ENCODE assay signal across 18 mouse cellular contexts in genomic region chr10:77976458-77977150, GRCm38 (mm10). TPM values are rescaled to one million over a fixed set of nuclear protein-coding genes. Genes with fewer than 3 reads are reported as not detected.
A peak's percentile ranks its signal among the peaks of the same experiment; 100 is the strongest.
DNase-seq lines count a peak whose midpoint lies in the region; ATAC-seq and TF ChIP-seq lines count a peak whose summit lies in the region.
"Had no signal": no experiment of that assay in that cellular context is flagged by ENCODE, and none has a peak within 500 bp of the region (broad histone marks: within the 10 kb centered on the region; RNA-seq: fewer than 3 reads in every experiment).

No protein-coding gene starts in this region.

- TF ChIP-seq EP300 in lung, postnatal 0 days (IDR thresholded peaks at IDR 0.05), result no peak

- no peak for TF ChIP-seq CTCF in lung, embryonic 14.5 days (IDR thresholded peaks at IDR 0.05; ENCODE audit: low read depth)
- no peak for TF ChIP-seq CTCF in lung, postnatal 0 days (IDR thresholded peaks at IDR 0.05)

- no peaks in the 10 kb centered on the region for H3K27me3 ChIP-seq in lung, embryonic 14.5 days (ENCODE audit: insufficient read depth, low read length)
- no peaks in the 10 kb centered on the region for H3K27me3 ChIP-seq in lung, postnatal 0 days (replicated peaks; ENCODE audit: insufficient read depth, low read length)
- no peaks in the 10 kb centered on the region for H3K27me3 ChIP-seq in embryonic facial prominence, embryonic 14.5 days (replicated peaks; ENCODE audit: control insufficient read depth, insufficient read depth, low read length)
- H3K27me3 ChIP-seq: forebrain, embryonic 12.5 days; hindbrain, embryonic 15.5 days; midbrain, embryonic 15.5 days; neural tube, embryonic 13.5 days had no signal

- no peak for ATAC-seq in lung, embryonic 14.5 days (ENCODE audit: insufficient read depth)
- no peak for ATAC-seq in lung, postnatal 0 days
- no peak for ATAC-seq in embryonic facial prominence, embryonic 14.5 days (ENCODE audit: low read depth)
- ATAC-seq: midbrain, embryonic 15.5 days had no signal

- no peak overlapping the region for H3K27ac ChIP-seq in lung, embryonic 14.5 days (ENCODE audit: low read depth)
- H3K27ac ChIP-seq in lung, postnatal 0 days (ENCODE audit: low read length), result no peak overlapping the region
- no peak overlapping the region for H3K27ac ChIP-seq in embryonic facial prominence, embryonic 14.5 days (replicated peaks; ENCODE audit: low read depth, low read length)
- H3K27ac ChIP-seq: forebrain, embryonic 12.5 days; heart, embryonic 13.5 days; hindbrain, embryonic 15.5 days; kidney, postnatal 0 days; midbrain, embryonic 15.5 days; neural tube, embryonic 13.5 days had no signal

- DNase-seq in cerebellum, adult 11-12 months, result peak; percentile 37
- no peak for DNase-seq in cerebellum, postnatal 36 days
- DNase-seq in lung, embryonic 14.5 days, result peak; percentile 77
- DNase-seq in lung, postnatal 0 days (ENCODE audit: low spot score), result no peak
- DNase-seq in B cell, adult 2 months, result peak; percentile 25 to 37
- DNase-seq in embryonic facial prominence, embryonic 14.5 days (ENCODE audit: low spot score), result peak; percentile 42
- no peak for DNase-seq in right cerebral cortex, postnatal 14 days
- no peak for DNase-seq in cerebellum, adult 11 months
- DNase-seq: gastrocnemius, postnatal 10 days; layer of hippocampus, postnatal 36 days; lung, postnatal 4 days; right cerebral cortex, adult 18-20 months had no signal

- H3K4me3 ChIP-seq in lung, embryonic 14.5 days (ENCODE audit: low read depth, low read length), result no peak overlapping the region
- H3K4me3 ChIP-seq in lung, postnatal 0 days (ENCODE audit: low read depth, low read length), result no peak overlapping the region
- H3K4me3 ChIP-seq in embryonic facial prominence, embryonic 14.5 days (ENCODE audit: low read depth, low read length), result no peak overlapping the region
- H3K4me3 ChIP-seq: forebrain, embryonic 12.5 days; heart, embryonic 13.5 days; hindbrain, embryonic 15.5 days; midbrain, embryonic 15.5 days; neural tube, embryonic 13.5 days had no signal

- H3K4me1 ChIP-seq in lung, embryonic 14.5 days (ENCODE audit: insufficient read depth), result no peaks in the 10 kb centered on the region
- no peaks in the 10 kb centered on the region for H3K4me1 ChIP-seq in lung, postnatal 0 days (ENCODE audit: insufficient read depth, low read depth, low read length)
- H3K4me1 ChIP-seq in embryonic facial prominence, embryonic 14.5 days (ENCODE audit: control insufficient read depth, insufficient read depth, low read length), result peaks cover 9% of the 10 kb centered on the region; the same call in 1 of the 2 replicates

- no peaks in the 10 kb centered on the region for H3K9me3 ChIP-seq in lung, embryonic 14.5 days (ENCODE audit: low read depth, low read length)
- H3K9me3 ChIP-seq in lung, postnatal 0 days (ENCODE audit: low read length), result no peaks in the 10 kb centered on the region
- H3K9me3 ChIP-seq in embryonic facial prominence, embryonic 14.5 days (ENCODE audit: control insufficient read depth, low read length), result no peaks in the 10 kb centered on the region
- H3K9me3 ChIP-seq: forebrain, embryonic 12.5 days; heart, embryonic 13.5 days; hindbrain, embryonic 15.5 days; midbrain, embryonic 15.5 days; neural tube, embryonic 13.5 days had no signal

- H3K9ac ChIP-seq in lung, embryonic 14.5 days, result no peak overlapping the region
- H3K9ac ChIP-seq in lung, postnatal 0 days (replicated peaks; ENCODE audit: low read depth), result no peak overlapping the region
- no peak overlapping the region for H3K9ac ChIP-seq in embryonic facial prominence, embryonic 14.5 days (ENCODE audit: low read depth, low read length)
- H3K9ac ChIP-seq: forebrain, embryonic 12.5 days; heart, embryonic 13.5 days; hindbrain, embryonic 15.5 days; midbrain, embryonic 15.5 days; neural tube, embryonic 13.5 days had no signal

- H3K36me3 ChIP-seq in lung, embryonic 14.5 days (ENCODE audit: insufficient read depth), result 0 out of 2 replicates have a peak, but pooled peaks cover 4% of the 10 kb centered on the region
- H3K36me3 ChIP-seq in lung, postnatal 0 days (ENCODE audit: insufficient read depth, low read length), result no peaks in the 10 kb centered on the region
- 0 out of 2 replicates have a peak, but pooled peaks cover 6% of the 10 kb centered on the region for H3K36me3 ChIP-seq in embryonic facial prominence, embryonic 14.5 days (ENCODE audit: control insufficient read depth, insufficient read depth, low read length)
- H3K36me3 ChIP-seq: hindbrain, embryonic 15.5 days; midbrain, embryonic 15.5 days had no signal

- no peak overlapping the region for H3K4me2 ChIP-seq in lung, embryonic 14.5 days
- no peak overlapping the region for H3K4me2 ChIP-seq in lung, postnatal 0 days (replicated peaks; ENCODE audit: low read depth, low read length)
- H3K4me2 ChIP-seq in embryonic facial prominence, embryonic 14.5 days (ENCODE audit: low read depth, low read length), result no peak overlapping the region
- H3K4me2 ChIP-seq: forebrain, embryonic 12.5 days; heart, embryonic 13.5 days; hindbrain, embryonic 15.5 days; midbrain, embryonic 15.5 days; neural tube, embryonic 13.5 days had no signal

- 57% methylated on average over 8 of the region's 8 CpGs for WGBS in lung, embryonic 14.5 days
- 62% methylated on average over 8 of the region's 8 CpGs for WGBS in lung, postnatal 0 days
- WGBS in embryonic facial prominence, embryonic 14.5 days, result 61% methylated on average over 8 of the region's 8 CpGs

RNA-seq across cellular contexts. Expression of gene 1810043G02Rik, which starts 1.7 kb away (rescaled TPM):
- 24.6 and 28.1 TPM in 2 replicates for polyA plus RNA-seq in lung, embryonic 14.5 days (2014; fragmentation: Nextera tagmentation; extraction: Ambion mirVana)
- polyA plus RNA-seq in lung, postnatal 0 days (2015; fragmentation: Nextera tagmentation; extraction: Ambion mirVana), result 15.1 and 16.8 TPM in 2 replicates
- 27.5 and 29.1 TPM in 2 replicates for polyA plus RNA-seq in embryonic facial prominence, embryonic 14.5 days (2014; fragmentation: Nextera tagmentation; extraction: Ambion mirVana)

RNA-seq across cellular contexts. Expression of gene Trpm2, which starts 6.2 kb away (rescaled TPM):
- 0.09 and 0.63 TPM in 2 replicates for polyA plus RNA-seq in lung, embryonic 14.5 days (2014; fragmentation: Nextera tagmentation; extraction: Ambion mirVana)
- 0.52 and 0.74 TPM in 2 replicates for polyA plus RNA-seq in lung, postnatal 0 days (2015; fragmentation: Nextera tagmentation; extraction: Ambion mirVana)
- 0.41 and 1.4 TPM in 2 replicates for polyA plus RNA-seq in embryonic facial prominence, embryonic 14.5 days (2014; fragmentation: Nextera tagmentation; extraction: Ambion mirVana)

RNA-seq across cellular contexts. Expression of gene Pfkl, which starts 33.3 kb away (rescaled TPM):
- polyA plus RNA-seq in lung, embryonic 14.5 days (2014; fragmentation: Nextera tagmentation; extraction: Ambion mirVana), result 141 and 160 TPM in 2 replicates
- 35.6 and 40.0 TPM in 2 replicates for polyA plus RNA-seq in lung, postnatal 0 days (2015; fragmentation: Nextera tagmentation; extraction: Ambion mirVana)
- 87.0 and 114 TPM in 2 replicates for polyA plus RNA-seq in embryonic facial prominence, embryonic 14.5 days (2014; fragmentation: Nextera tagmentation; extraction: Ambion mirVana)

Comparison
In these comparisons a context has a peak if more than half of its experiments do, and no peak if none do; other contexts are left out.
1. DNase-seq: peak in cerebellum, adult 11-12 months (single experiment), lung, embryonic 14.5 days (single experiment), B cell, adult 2 months (2 of 2) and embryonic facial prominence, embryonic 14.5 days (single experiment); none in cerebellum, postnatal 36 days (0 of 2), lung, postnatal 0 days (single experiment), right cerebral cortex, postnatal 14 days (single experiment) and cerebellum, adult 11 months (single experiment).